Mouse (Mus musculus) MEL (cell line): ENCODE results near the gene Phyh. TPM values are rescaled to one million over a fixed set of nuclear protein-coding genes. Genes with fewer than 3 reads are reported as not detected.

Experiments
- DNase-seq: peaks from one replicate; pipeline ENCODE4 v3.0.0; 2011; ENCODE audit warnings: low read depth, low spot score
- H3K27ac ChIP-seq: 2 replicates; pipeline ENCODE4 v1.5.1; 2012; ENCODE audit warnings: low read depth, mild to moderate bottlenecking, control low read depth, low read length, moderate library complexity; ENCODE audit not compliant: control insufficient read depth
- H3K27me3 ChIP-seq, 2 experiments: fragments of 150-350 bp in 1 of 2; sonication (generic) in 1 of 2; 2 replicates each; pipeline ENCODE4 v1.6.1; 2012; ENCODE audit warnings: low read length in 2 of 2, mild to moderate bottlenecking in 2 of 2, improper control_type of control experiment in 1 of 2, moderate library complexity in 1 of 2; ENCODE audit not compliant: insufficient read depth in 2 of 2, control insufficient read depth in 1 of 2
- H3K36me3 ChIP-seq, 2 experiments: 2 replicates each; pipeline ENCODE4 v1.6.1; 2012 to 2014; ENCODE audit warnings: low read length in 2 of 2, improper control_type of control experiment in 1 of 2, inconsistent platforms in 1 of 2, mild to moderate bottlenecking in 1 of 2; ENCODE audit not compliant: insufficient read depth in 2 of 2, control insufficient read depth in 1 of 2
- H3K4me1 ChIP-seq, 2 experiments: fragments of 150-350 bp in 1 of 2; sonication (generic) in 1 of 2; 2 replicates each; pipeline ENCODE4 v1.6.1; 2012; ENCODE audit warnings: low read length in 2 of 2, improper control_type of control experiment in 1 of 2, mild to moderate bottlenecking in 1 of 2; ENCODE audit not compliant: insufficient read depth in 2 of 2, control insufficient read depth in 1 of 2
- H3K4me3 ChIP-seq, 2 experiments: fragments of 150-350 bp in 1 of 2; sonication (generic) in 1 of 2; 2 replicates each; pipeline ENCODE4 v1.5.1; 2012; ENCODE audit warnings: low read depth in 2 of 2, low read length in 2 of 2, mild to moderate bottlenecking in 2 of 2, moderate library complexity in 2 of 2, control low read depth in 1 of 2, improper control_type of control experiment in 1 of 2; ENCODE audit not compliant: control insufficient read depth in 1 of 2, insufficient read depth in 1 of 2
- H3K79me2 ChIP-seq: 2 replicates; pipeline ENCODE4 v1.6.1; 2012; ENCODE audit warnings: mild to moderate bottlenecking, low read length, moderate library complexity; ENCODE audit not compliant: control insufficient read depth, poor library complexity, insufficient read depth
- H3K9ac ChIP-seq: 2 replicates; pipeline ENCODE4 v1.6.1; 2012; ENCODE audit warnings: low read depth, mild to moderate bottlenecking, control low read depth, low read length, moderate library complexity; ENCODE audit not compliant: control insufficient read depth, poor library complexity, severe bottlenecking
- H3K9me3 ChIP-seq: fragments of 150-350 bp; sonication (generic); replicated peaks from 2 replicates; pipeline ENCODE4 v1.6.1; 2012; ENCODE audit warnings: mild to moderate bottlenecking, low read length, improper control_type of control experiment, moderate library complexity; ENCODE audit not compliant: insufficient read depth
- CHD1 ChIP-seq: IDR thresholded peaks from 2 replicates; pipeline ENCODE4 v1.6.1; 2012; ENCODE audit warnings: low read depth, mild to moderate bottlenecking, inconsistent platforms, low read length, improper control_type of control experiment
- CHD2 ChIP-seq: IDR thresholded peaks from 2 replicates; pipeline ENCODE4 v1.6.1; 2011; ENCODE audit warnings: low read length, improper control_type of control experiment
- ETS1 ChIP-seq: IDR thresholded peaks from 2 replicates; pipeline ENCODE4 v1.6.1; 2012; ENCODE audit warnings: low read depth, mild to moderate bottlenecking, inconsistent platforms, low read length, improper control_type of control experiment, moderate library complexity
- GABPA ChIP-seq: IDR thresholded peaks from 2 replicates; pipeline ENCODE4 v1.6.1; 2012; ENCODE audit warnings: low read depth, mild to moderate bottlenecking, inconsistent platforms, low read length, improper control_type of control experiment, moderate library complexity
- HCFC1 ChIP-seq: IDR thresholded peaks from 2 replicates; pipeline ENCODE4 v1.6.1; 2012; ENCODE audit warnings: low read depth, mild to moderate bottlenecking, inconsistent platforms, low read length, improper control_type of control experiment, moderate library complexity
- JUND ChIP-seq: IDR thresholded peaks from 2 replicates; pipeline ENCODE4 v1.6.1; 2011; ENCODE audit warnings: low read depth, mild to moderate bottlenecking, improper control_type of control experiment, low read length
- MAX ChIP-seq: IDR thresholded peaks from 2 replicates; pipeline ENCODE4 v1.6.1; 2011; ENCODE audit warnings: low read length, improper control_type of control experiment
- MAZ ChIP-seq: IDR thresholded peaks from 2 replicates; pipeline ENCODE4 v1.6.1; 2012; ENCODE audit warnings: low read depth, mild to moderate bottlenecking, inconsistent platforms, low read length, improper control_type of control experiment
- MXI1 ChIP-seq: IDR thresholded peaks from 2 replicates; pipeline ENCODE4 v1.6.1; 2011; ENCODE audit warnings: mild to moderate bottlenecking, low read depth, low read length, improper control_type of control experiment
- MYB ChIP-seq: IDR thresholded peaks from 2 replicates; pipeline ENCODE4 v1.6.1; 2011; ENCODE audit warnings: mild to moderate bottlenecking, low read depth, low read length, improper control_type of control experiment
- NELFE ChIP-seq: IDR thresholded peaks from 2 replicates; pipeline ENCODE4 v1.6.1; 2011; ENCODE audit warnings: low read depth, low read length, improper control_type of control experiment
- POLR2A ChIP-seq, 2 experiments: IDR thresholded peaks; 2 replicates each; pipeline ENCODE4 v1.6.1; 2011 to 2012; ENCODE audit warnings: low read length in 2 of 2, mild to moderate bottlenecking in 2 of 2, control low read depth in 1 of 2, improper control_type of control experiment in 1 of 2, low read depth in 1 of 2, moderate library complexity in 1 of 2; ENCODE audit not compliant: control insufficient read depth in 1 of 2, insufficient read depth in 1 of 2, poor library complexity in 1 of 2
- POLR2AphosphoS5 ChIP-seq: IDR thresholded peaks from 2 replicates; pipeline ENCODE4 v1.6.1; 2012; ENCODE audit warnings: low read depth, borderline replicate concordance, mild to moderate bottlenecking, inconsistent platforms, low read length, moderate library complexity, mixed read lengths
- SIN3A ChIP-seq: IDR thresholded peaks from 2 replicates; pipeline ENCODE4 v1.6.1; 2012; ENCODE audit warnings: low read length, improper control_type of control experiment, inconsistent platforms
- SMC3 ChIP-seq: IDR thresholded peaks from 2 replicates; pipeline ENCODE4 v1.6.1; 2011; ENCODE audit warnings: low read depth, low read length, improper control_type of control experiment
- TBP ChIP-seq: IDR thresholded peaks from 2 replicates; pipeline ENCODE4 v1.8.0; 2011; ENCODE audit warnings: low read depth, low read length, improper control_type of control experiment
- TCF12 ChIP-seq: IDR thresholded peaks from 2 replicates; pipeline ENCODE4 v1.6.1; 2014; ENCODE audit warnings: low read depth, mild to moderate bottlenecking, inconsistent platforms, low read length, improper control_type of control experiment, moderate library complexity
- USF2 ChIP-seq, 2 experiments: IDR thresholded peaks; 2 replicates each; pipeline ENCODE4 v1.6.1; 2011 to 2012; ENCODE audit warnings: improper control_type of control experiment in 2 of 2, low read length in 2 of 2, borderline replicate concordance in 1 of 2, inconsistent platforms in 1 of 2, low read depth in 1 of 2, mild to moderate bottlenecking in 1 of 2; ENCODE audit not compliant: insufficient read depth in 1 of 2
- ZMIZ1 ChIP-seq: IDR thresholded peaks from 2 replicates; pipeline ENCODE4 v1.6.1; 2012; ENCODE audit warnings: low read depth, mild to moderate bottlenecking, inconsistent platforms, low read length, improper control_type of control experiment, moderate library complexity
- polyA plus RNA-seq, 2 experiments: library from polyadenylated mRNA; stranded (reverse) in 1 of 2; unstranded in 1 of 2; fragments of >175 nt in 1 of 2; fragments of >200 nt in 1 of 2; gene quantifications; 2 replicates each; pipeline versions ENCODE4 v1.2.1 to v1.2.4; 2012; ENCODE audit warnings: low replicate concordance in 2 of 2, low read depth in 1 of 2; ENCODE audit not compliant: insufficient read length in 2 of 2, insufficient read depth in 1 of 2, missing spikeins in 1 of 2
- total RNA-seq: library from RNA; depleted of rRNA; stranded (reverse); fragments of 300-350 nt; gene quantifications from 2 replicates; pipeline ENCODE4 v1.2.3, GENCODE M21; 2012

The Phyh gene
- total and polyA plus RNA-seq, 3 experiments, result not detected

DNA sequence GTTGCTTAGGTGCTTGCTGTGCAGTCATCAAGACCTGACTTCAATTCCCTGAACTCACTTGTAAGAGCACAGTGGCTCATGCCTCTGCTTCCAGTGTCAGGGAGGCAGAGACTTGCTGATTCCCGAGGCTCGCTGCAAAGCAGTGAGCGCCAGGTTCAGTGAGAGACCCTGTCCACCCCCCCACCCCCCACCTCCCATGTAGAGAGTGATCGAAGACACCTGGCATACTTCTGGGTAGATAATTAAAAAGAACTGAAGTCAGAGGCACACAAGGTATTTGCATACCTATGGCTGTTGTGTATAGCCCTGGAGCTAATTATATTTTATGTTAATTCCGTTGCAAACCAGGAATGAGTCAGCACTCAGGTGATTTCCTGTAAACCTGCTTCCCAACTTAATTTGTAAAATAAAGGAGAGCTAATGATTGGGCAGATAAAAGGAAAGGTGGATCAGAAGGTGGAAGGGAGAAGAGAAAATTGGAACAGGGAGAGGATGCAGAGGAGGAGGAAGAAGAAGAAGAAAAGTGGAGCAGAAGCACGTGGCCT lies 35.5 kb downstream of the Phyh start:
- no peak overlapping the region for H3K9ac ChIP-seq
- no peak for DNase-seq

DNA sequence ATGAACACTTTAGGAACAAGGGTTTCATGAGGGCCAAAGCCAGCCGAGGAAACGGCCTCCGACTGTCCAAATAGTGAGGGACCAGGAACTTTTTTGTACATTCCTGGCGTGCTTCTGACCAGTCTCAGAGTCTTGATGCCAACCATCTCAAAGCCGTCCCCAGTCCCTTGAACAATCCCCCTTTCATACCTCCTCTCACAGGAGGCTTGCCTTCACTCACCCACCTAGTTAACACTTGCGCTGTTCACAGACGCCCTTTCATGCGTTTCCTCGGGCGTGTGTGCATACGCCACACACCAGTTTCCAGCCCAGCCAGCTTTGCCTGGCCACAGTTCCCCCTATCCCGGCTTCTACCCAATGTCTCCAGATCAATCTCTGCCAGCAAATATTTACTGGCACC lies 39.2 kb downstream of the Phyh start:
- H3K27ac ChIP-seq, result no peak overlapping the region

More for the DNA sequence above, 35.5 kb downstream of the Phyh start:
- no peak for TF ChIP-seq MXI1
- TF ChIP-seq JUND, result no peak
- no peak for TF ChIP-seq POLR2A (IDR thresholded peaks at IDR 0.05; ENCODE audit: control insufficient read depth in 1 of 2, insufficient read depth in 1 of 2, low read depth in 1 of 2, low read length in 2 of 2, poor library complexity in 1 of 2)
- no peak for TF ChIP-seq MAZ
- no peak for TF ChIP-seq USF2 (IDR thresholded peaks at IDR 0.05; ENCODE audit: borderline replicate concordance in 1 of 2, insufficient read depth in 1 of 2, low read depth in 1 of 2, low read length in 2 of 2)
- no peak for TF ChIP-seq ETS1
- no peak for TF ChIP-seq TCF12
- TF ChIP-seq SMC3, result no peak
- TF ChIP-seq CHD1, result no peak
- TF ChIP-seq POLR2AphosphoS5, result no peak
- TF ChIP-seq ZMIZ1, result no peak
- no peak for TF ChIP-seq SIN3A
- TF ChIP-seq NELFE, result no peak
- TF ChIP-seq MYB, result no peak
- no peak for TF ChIP-seq MAX
- TF ChIP-seq CHD2, result no peak
- Histone ChIP-seq H3K9me3 (no peaks in the 10 kb centered on the region), H3K27ac (no peak overlapping the region), H3K27me3 (no peaks in the 10 kb centered on the region; a peak in 1 of 4 replicates), H3K79me2 (no peaks in the 10 kb centered on the region), H3K36me3 (no peaks in the 10 kb centered on the region), H3K4me3 (no peak overlapping the region), H3K4me1 (no peaks in the 10 kb centered on the region)

More for the DNA sequence above, 39.2 kb downstream of the Phyh start:
- Histone ChIP-seq H3K4me3 (no peak overlapping the region), H3K9me3 (no peaks in the 10 kb centered on the region), H3K36me3 (no peaks in the 10 kb centered on the region), H3K4me1 (no peaks in the 10 kb centered on the region), H3K79me2 (no peaks in the 10 kb centered on the region), H3K27me3 (no peaks in the 10 kb centered on the region; a peak in 1 of 4 replicates), H3K9ac (no peak overlapping the region)
- TF ChIP-seq HCFC1, result no peak
- TF ChIP-seq TBP, result no peak
- no peak for TF ChIP-seq CHD1
- no peak for TF ChIP-seq GABPA
- no peak for DNase-seq
